Mouse (Mus musculus): ENCODE measurements around the gene Tmem136.

Tmem136 gene

DNA sequence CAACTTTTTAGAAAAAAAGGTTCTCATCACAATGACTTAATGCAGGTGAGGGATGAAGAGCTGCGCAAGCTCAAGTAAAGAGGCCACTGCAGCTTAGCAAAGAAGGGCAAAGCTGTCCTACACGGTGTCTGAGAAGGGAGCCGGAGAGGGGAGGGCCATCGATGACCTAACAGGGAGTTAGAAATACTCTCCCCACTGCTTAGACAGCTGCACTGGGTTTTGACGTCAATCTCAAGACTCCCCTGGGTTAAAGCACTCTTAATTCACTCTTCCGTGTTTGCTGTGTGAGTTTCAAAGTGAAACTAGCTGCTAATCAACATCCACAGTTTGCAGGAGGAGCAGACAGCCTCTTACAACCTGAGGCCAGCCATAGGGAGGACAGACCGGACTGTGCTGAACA is 40.2 kb downstream of the Tmem136 start:
- DNase-seq (ENCODE audit: low read depth, low spot score): no peak

DNA sequence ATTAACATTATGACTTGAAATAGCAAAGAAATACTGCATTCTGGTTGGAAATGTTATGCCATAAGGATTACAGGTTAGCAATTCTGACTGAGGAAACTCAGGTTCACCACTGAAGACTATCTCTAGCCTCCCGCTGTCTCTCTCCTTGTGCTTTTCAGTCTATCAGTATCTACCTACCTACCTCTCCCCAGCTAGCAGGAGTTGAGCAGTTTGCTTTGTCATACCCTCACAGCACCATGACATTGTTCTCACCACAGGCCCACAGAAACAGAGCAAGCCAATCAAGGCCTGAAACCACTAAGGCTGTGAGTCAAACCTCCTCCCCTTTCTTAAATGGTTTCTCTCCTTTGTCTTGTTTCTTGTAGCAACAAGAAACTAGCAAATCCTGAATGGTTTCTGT is 41.8 kb downstream of the Tmem136 start:
- no peak for DNase-seq (ENCODE audit: low read depth, low spot score)

DNA sequence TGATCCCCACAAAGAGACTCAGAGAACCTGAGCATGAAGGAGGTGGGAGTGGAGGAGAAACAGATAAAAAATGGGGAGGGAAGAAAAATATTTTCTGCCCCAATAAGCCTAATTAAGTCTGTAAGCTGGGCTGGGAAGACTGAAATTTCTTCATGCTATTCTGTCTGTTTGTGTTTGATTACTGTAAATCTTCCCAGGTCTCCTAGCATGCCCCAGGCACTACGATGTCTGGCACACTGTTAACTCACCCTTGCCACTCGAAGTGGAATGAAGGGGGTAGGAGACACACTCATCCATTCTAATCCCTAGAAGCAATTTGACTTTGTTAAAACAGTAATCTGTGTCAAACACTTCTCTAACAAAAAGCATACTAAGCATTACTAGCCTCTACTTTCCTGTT is 44.6 kb downstream of the Tmem136 start:
- DNase-seq (ENCODE audit: low read depth, low spot score): no peak

DNA sequence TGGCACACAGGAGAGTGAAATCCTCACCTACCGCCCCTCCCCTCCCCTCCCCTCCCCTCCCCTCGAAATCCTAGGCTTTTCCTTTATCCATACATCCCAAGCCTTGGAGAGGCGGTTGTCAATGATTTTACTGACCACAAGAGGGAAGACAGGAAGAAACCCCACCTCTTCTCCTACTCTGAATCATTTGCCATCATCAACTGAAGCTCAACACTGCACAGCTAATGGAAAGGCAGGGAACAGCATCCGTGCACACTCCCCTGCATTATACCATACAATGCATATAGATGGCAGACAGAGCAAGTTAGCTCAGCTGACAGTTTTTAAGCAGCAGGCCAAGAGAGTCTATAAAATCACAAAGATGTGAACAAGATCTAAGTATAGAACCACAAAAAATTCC is 45.2 kb downstream of the Tmem136 start:
- no peak for DNase-seq (ENCODE audit: low read depth, low spot score)

DNA sequence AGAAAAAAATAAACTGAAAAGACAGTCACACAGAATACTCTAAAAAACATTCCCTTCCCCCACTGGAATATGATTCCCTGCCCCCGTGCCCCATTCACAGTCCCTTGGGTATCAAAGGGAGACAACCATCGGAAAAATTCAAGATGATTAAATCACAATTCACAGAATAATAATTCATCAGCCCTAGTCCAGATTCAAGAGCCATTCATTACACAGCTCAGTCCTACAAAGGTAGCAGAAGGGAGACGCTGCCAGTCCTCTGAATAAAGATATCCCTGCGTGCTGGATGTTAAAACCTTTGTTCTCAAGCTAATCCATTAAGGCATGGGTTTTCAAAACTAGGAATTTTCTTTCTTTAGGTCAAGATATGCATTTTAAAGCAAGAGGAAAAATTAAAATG is 45.8 kb downstream of the Tmem136 start:
- no peak for DNase-seq (ENCODE audit: low read depth, low spot score)

DNA sequence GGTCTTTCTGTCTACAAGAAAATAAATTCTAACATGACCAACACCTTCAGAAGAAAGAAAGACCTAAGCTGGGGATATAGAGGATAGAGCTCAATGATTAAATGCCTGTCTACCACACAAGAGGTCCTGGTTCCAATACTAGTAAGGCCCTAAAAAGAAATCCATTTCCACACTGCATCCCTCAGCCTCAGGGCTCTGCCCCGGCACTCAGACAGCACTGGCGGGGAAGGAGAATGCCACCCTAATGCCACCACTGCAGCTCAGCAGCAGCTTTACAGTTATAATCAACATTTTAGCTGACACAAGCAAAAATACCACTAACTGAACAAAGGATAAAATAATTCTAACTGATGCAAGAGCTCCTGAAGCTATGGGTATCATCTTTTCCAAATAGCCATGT is 46.2 kb downstream of the Tmem136 start:
- DNase-seq (ENCODE audit: low read depth, low spot score): no peak

DNA sequence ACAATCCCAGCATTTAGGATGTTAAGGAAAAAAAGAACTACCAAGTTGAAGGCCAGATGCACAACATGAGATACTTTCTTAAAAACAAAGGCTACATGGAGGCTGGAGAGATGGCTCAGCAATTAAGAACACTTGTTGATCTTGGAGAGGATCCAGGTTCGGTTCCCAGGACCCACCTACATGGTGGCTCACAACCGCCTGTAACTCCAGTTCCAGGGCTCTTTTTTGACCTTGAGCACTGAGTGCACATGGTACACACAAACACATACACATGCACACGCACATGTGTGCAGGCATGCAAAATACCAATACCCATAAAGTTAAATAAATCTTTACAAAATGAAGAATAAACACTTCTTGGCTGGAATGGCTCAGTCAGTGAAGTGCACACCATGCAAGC is 48.5 kb downstream of the Tmem136 start:
- DNase-seq (ENCODE audit: low read depth, low spot score): no peak

DNA sequence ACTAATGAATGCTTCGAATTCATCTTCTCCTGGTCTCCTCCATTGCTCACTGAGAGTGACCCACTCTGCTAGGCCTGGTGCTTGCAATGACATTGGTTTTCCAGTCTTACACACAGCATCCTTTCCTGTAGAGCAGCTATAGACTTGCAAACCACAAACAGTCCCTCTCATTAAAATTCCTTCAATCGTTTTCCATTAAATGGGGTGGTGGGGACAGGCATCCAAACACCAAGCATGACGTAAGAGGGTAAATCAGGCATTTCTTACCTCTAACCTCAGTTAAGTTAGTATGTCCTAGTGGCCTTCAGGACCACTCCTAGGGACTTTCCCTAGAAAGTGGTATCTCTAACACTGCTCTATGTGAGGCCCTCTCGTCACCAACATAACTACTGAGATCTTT is 51.1 kb downstream of the Tmem136 start:
- DNase-seq (ENCODE audit: low read depth, low spot score): no peak

DNA sequence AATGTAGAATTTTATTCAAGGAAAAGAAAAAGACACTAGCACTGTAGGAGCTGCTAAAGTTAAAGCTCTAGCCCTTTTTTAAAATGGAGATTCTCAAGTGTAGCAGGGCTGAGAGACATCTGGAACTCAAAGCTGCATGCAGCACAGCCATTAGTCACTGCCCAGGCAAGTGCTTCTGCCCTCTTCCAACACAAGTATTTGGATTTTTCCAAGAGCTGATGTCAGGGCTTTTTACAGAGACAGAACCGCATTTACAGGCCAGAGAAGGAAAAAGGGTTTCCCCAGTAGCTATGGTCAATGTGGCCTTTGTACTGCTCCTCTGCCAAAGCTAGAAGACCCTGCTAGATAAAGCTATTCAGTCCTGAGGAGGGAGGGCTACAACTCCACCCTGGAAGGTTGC is 54.8 kb downstream of the Tmem136 start:
- DNase-seq (ENCODE audit: low read depth, low spot score): no peak

Data from CD4-positive helper T cell, adult 2 months (primary cell).